Mouse (Mus musculus): ENCODE data around the gene Ncaph.
"Not testable (repeated sequence)": the region's sequence is repeated elsewhere in the genome, so short reads cannot be mapped to it uniquely, and the experiment has no call there.

The Ncaph gene

DNA sequence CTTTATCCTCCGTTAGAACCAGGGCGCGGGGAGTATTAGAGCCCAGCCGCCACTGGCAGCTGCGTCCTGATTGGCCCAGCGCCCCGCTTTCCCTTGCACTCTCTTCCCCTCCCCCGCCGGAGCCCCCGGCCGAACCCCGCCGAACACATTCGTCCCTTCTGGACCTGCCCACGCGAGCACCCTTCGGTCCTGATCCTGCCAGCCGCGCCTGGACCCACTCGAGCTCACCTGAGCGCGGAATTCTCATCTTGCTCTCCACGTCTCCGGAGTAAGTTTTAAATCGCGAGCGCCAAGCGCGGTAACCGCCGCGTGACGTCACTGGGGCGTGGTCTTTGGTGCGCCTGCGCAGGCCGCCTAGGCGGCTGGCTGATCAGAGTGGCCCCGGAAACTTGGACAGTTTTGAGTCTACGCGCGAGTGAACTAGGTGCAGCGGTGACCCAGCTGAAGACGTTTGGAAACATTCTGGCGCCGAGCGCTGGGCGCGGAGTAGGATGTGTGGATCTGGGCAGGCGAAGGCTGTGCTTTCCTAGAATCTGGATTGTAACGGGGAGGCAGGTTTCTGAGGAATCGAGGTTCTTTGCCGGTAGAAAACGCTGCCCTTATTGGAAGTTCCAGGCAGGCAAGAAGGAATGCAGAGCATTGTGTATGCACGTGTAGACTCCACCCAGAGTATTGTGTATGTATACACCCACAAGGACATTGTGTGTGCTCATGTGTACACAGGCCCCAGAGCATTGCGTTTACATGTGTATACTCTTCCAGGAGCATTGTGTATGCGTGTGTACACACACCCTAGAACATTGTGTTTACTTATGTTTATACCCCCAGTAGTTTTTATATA lies at the start of gene Ncaph:
TSS of gene Ncaph (minus strand) at position 334 of the 841 bp plus-strand sequence.
- peak; percentile 87 for DNase-seq (ENCODE audit: low read depth, low spot score)

DNA sequence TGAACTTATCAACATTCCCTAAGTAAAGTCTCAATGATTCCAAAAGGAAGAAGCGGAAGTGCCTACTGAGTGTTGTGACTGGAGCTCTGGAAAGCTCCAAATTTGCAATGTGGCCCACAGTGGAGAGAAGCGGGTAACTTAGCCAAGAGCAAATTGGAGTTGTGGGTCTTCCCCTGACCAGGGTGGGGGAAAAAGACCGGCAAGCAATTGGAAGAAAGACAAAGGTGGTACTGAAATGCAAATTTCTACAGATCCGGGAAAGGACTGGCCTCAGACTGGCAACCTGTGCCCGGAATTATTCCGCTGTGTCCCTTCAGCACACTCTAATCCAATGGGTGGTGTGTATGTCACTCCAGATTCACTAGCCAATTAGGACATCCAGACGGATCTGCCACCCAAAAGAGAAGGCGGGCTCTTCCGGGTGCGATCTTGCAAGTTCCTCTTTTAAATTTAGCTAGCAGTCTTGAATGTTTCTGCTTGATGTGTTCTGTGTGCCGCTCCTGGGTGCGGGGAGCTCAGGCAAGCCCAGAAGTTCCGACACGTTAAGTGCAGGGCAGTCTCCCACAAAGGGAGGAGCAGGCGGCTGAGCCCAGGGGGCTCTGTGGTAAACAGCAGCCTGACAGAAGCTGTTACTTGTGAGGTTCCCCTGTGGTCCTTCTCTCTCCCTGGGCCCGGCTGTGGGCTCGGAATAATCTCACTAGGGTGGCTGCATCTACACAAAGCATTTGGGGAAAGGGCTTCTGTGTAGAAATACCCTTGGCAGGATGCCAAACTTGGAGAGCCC lies 49.0 kb upstream of the Ncaph start:
- peak; percentile 91 for DNase-seq (ENCODE audit: low read depth, low spot score)

DNA sequence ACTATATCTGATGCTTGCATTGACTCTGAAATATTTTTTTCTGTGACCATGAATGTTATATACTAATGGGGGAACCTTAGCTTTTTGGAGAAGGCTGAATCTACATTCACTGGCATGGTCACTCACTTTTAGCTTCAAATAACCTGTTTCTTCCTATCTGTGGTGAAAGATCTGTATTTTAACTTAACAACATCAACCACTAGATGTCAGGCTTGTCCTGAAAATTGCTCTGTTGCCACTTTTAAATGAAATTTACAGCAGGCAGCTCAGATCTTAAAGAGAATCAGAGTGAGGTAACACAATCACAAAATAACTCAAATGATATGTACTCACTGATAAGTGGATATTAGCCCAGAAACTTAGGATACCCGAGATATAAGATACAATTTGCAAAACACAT lies 32.5 kb upstream of the Ncaph start:
- not testable (repeated sequence) for DNase-seq (ENCODE audit: low read depth, low spot score)

DNA sequence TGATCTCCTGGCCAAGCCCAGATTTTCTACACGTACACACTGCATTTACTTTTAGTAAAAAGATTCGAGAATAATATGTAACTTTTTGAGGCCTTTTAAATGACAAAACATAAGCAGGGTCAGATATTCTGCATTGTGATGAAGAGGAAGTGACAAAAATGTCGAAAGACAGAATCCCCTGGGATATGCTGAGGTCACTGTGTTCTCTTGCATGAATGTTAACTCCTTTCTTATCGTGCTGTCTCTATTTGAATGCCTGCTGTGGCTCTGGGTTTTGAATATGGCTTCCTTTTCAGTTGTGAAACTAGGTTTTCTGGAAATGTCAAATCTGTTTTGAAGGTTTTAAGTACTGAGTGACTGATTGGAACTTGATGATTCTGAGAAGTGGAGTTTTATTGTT lies 31.9 kb upstream of the Ncaph start:
- DNase-seq (ENCODE audit: low read depth, low spot score) = no peak

DNA sequence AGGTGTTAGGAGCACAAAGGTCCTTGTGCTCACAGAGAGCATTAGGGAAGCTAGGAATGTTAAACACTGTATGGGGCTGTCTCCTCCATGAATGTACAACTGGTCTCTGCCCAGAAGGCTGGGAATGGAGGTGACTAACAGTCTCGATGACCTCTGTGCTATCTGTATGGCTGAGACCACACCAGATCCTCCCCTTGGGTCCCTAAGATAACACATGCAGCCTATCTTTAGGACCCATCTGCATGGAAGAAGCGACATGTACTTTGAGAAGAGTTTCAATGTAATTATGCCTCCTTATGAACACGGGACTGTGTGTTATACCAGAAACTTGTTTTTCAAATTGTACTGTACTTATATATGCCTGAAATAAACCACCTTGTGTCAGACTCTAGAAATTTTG lies 11.9 kb upstream of the Ncaph start:
- no peak for DNase-seq (ENCODE audit: low read depth, low spot score)

DNA sequence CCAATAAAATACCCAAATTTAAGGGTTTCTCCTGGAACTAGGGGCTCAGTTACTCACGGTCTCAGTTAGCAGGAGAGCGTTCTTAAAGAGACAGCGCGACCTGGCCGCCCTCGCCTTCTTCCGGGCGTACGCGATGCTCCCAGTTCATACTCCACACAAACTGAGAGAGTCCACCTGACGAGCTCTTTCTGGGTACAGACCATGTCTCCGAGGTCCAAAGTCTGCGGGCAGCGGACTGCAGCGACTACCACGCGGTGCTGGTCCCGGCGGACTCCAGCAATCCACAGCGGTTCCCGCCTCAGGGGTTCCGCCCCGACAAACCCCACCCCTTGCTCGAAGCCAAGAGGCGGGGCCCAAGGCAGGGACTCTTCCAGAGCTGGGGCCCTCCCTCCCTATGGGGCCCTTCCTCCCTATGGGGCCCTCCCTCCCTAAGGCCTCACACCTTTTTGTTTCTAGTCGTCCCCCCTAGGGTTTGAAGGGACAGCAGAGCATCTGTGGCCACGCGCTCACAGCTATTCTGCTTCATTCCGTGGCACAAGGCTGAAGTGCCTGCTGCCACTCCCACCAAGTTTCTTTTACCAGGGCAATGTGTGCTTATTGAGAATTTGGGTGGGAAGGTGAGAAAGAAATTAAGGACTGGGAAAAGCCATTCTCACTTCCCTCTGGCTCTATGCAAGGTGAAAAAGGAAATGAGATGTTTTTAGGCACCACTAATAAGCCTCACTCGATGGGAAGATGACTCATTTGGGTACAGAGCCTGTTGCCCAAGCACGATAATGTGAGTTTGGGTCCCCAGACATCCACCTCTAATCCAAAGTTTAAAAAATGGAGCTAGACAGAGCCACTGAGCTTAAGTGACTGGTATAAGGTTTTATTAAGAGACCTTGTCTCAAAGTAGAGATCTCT lies 9.7 kb upstream of the Ncaph start, which contains the start of gene Itpripl1:
TSS of gene Itpripl1 (minus strand) at position 285 of the 906 bp plus-strand sequence.
- peak; percentile 37 for DNase-seq (ENCODE audit: low read depth, low spot score)

DNA sequence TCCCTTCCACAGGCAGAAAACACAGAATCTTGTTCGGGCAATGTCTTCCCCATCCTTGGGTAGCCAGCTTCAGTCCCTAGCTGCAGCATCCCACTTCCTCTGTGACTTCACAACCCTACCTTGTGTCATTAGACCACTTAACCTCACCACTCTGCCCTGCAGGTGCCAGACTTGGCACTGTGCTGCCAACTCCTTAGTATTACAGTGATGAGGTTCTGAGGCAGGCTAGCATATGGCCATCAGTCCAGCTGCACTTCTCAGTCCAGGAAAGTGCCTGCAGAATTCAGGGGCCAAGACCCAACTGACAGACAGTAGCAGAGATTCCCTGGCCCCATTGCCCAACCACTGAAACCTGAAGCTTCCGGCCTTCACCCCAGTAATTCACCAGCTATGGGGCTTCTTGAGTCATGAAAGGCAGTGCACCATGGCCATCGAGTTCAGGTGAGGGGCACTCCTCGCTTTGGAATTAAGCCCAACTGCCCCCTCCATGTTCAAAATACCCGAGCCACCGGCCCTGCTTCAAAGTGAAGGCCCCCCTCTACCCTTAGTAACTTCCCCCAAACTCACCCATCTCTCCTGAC lies 8.9 kb upstream of the Ncaph start:
- no peak for DNase-seq (ENCODE audit: low read depth, low spot score)

DNA sequence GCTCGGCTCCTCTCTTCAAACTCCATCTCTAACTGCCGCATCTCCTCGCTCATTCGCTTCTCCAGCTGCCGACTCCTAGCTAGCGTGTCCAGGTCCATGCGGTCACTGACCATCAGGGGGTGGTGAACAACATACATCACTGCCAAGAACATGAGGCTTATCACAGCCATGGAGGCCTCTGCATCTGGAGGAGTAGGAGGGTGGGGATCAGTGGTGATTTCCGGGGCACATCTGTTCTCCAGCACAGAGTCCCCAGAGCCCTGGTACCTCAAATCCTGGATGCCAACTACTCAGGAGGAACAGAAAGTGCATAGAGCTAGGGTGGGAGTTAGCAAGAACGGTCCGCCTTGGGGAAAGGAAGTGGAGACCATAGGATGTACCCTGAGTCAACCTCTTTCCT lies 8.3 kb upstream of the Ncaph start:
- DNase-seq (ENCODE audit: low read depth, low spot score) = no peak

DNA sequence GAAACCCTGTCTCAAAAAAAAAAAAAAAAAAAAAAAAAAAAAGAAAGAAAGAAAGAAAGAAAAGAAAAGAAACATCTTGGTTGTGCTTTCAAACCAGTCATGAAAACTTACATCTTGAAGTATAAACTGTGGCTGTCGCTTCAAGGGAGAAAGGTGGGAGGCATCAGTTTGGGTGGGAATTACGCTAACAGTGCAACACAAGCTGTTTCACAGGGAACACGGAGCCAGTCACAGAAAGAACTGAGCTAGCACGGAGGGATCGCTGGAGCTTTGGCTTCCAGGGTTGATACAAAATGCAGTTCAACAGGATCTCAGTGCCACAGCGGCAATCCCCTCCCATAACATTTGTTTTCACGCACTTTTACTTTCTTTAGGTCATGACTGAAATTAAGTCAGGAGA lies 6.3 kb upstream of the Ncaph start:
- no peak for DNase-seq (ENCODE audit: low read depth, low spot score)

DNA sequence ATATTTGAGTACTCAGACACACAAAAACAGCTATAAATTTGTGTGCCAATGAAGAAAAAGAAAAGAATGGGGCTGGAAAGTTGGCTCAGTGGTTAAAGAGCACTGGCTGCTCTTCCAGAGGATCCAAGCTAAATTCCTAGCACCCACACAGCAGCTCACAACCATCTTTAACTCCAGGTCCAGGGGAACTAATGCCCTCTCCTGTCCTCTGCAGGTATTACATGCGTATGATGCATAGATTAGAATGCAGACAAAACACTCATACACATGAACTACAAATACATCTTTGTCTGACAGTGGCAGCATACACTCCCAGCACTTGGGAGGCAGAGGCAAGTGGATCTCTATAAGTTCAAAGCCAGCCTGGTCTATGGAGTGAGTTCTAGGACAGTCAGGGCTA lies 5.9 kb upstream of the Ncaph start:
- DNase-seq (ENCODE audit: low read depth, low spot score) = no peak

DNA sequence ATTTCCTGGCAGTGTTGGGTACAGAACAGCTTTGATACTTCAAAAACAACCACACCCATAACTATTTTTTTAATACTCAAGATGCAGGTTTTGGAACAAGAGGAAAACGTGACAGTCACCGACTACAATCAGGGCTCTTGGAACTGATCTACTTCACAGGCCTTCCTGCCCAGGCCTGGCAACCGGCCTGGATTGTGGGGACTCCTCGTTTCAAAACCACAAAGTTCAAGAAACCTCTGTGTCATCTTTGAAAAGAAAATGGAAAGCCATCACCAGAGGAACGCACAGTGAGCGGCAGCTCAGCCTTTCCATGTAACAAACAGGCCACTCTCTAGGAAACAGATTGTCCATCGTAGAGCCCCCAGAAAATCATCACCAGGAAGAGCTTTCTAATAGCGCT lies 5.3 kb upstream of the Ncaph start:
- no peak for DNase-seq (ENCODE audit: low read depth, low spot score)

DNA sequence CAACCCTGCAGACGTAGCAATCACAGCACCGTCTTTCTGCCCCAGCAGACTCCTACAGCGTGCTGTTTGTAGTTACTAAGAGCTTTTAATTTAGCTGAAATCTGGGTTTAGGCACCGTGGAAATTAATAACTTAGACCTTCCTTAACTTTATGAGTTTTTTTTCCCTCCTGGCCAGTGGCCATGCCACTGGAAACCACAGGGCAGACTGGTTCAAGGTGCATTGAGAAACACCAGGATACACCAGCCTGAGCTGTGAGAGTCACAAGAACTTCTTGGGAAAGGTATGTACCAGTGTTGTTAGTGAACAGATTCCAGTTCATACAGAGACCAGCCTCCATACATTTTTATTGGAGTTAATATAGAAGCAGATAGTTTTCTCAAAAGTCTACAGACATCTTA lies 4.7 kb upstream of the Ncaph start:
- DNase-seq (ENCODE audit: low read depth, low spot score) = no peak

DNA sequence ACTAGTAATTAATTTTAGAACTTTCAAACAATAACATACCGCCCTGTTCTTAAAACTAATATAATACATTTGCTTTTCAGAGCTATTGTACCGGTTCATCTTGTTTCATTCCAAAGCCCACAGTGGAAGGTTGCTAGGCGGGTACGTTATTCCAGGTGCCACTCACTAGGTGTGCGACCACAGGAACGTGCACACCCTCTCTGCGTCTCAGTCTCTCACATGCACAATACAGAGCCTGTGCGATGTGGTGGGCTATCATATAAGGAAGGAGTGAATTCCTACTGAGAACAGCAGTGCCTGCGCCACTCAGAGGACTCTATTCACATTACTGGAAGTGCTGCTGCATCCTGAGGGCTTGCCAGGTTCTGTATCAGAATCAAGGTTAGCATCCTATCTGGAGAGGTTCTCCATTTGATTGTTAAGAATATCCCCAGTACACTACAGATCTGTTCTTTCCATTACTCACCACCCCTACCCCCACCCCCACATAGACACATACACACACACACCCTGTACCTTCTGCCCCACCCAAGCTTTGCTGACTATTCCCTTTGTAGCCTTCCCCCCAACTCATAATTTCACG lies 4.2 kb upstream of the Ncaph start:
- DNase-seq (ENCODE audit: low read depth, low spot score) = no peak

DNA sequence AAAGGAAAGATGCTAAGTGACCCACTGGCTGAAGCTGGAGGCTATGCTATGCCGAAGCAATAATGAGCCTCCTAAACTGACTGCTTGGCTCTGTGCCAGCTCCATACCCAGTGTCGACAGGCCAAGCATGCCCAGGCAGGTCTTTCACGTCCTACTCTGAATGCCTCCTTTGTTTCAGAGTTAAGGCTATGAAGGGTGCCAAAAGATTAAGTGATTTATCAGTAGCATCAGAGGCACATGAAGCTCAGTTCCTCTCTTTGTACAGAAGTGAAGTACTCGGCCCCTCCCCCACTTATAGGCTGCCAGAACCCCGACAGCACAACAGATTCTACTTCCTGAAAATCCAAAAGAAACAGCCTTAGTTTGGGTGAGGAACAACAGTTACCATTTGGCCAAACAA lies 3.2 kb upstream of the Ncaph start:
- peak; percentile 35 for DNase-seq (ENCODE audit: low read depth, low spot score)

DNA sequence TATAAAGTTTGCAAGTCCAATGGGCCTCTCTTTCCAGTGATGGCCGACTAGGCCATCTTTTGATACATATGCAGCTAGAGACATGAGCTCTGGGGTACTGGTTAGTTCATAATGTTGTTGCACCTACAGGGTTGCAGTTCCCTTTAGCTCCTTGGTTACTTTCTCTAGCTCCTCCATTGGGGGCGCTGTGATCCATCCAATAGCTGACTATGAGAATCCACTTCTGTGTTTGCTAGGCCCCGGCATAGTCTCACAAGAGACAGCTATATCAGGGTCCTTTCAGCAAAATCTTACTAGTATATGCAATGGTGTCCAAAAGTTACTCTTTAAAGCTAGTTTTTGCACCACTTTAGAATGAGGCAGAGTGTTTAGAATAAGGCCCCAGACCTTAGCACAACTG lies 1.5 kb upstream of the Ncaph start:
- not testable (repeated sequence) for DNase-seq (ENCODE audit: low read depth, low spot score)

DNA sequence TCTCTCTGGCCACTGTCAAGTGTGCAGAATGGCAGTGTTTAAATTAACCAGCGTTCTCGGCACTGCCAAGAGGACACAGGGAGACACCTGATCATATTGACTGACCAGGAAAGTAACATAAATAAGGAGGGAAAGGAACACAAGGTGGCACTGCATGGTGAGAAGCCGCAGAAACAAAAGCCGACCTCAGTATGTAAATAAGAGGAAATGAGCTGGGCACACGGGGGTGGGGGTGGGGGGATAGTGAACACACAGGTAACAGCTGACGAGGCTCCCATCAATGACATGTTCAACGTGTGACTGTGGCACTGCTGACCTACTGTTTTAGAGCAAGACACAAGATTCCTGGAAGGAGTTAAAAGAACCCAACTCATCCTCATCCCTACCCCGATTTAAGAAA lies 2.4 kb downstream of the Ncaph start:
- DNase-seq (ENCODE audit: low read depth, low spot score) = no peak

DNA sequence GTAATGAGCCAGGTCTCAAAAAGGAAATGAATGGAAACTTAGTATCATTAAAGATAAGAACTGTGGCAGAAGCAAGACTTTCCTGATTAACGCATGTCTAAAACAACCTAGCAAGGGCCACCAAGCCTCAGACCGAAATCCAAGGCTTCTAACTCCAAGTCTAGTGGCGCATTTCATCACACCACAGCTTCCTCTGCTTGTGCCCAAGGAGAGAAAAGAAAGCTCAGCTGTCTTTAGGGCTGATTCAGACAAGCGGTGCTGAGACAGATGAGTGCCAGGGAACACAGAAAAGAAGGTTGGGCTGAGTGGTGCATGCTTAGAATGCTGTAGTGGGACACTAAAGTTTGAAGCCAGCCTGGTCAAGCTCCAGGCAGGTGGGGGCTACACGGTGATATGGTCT lies 4.8 kb downstream of the Ncaph start:
- DNase-seq (ENCODE audit: low read depth, low spot score) = no peak

DNA sequence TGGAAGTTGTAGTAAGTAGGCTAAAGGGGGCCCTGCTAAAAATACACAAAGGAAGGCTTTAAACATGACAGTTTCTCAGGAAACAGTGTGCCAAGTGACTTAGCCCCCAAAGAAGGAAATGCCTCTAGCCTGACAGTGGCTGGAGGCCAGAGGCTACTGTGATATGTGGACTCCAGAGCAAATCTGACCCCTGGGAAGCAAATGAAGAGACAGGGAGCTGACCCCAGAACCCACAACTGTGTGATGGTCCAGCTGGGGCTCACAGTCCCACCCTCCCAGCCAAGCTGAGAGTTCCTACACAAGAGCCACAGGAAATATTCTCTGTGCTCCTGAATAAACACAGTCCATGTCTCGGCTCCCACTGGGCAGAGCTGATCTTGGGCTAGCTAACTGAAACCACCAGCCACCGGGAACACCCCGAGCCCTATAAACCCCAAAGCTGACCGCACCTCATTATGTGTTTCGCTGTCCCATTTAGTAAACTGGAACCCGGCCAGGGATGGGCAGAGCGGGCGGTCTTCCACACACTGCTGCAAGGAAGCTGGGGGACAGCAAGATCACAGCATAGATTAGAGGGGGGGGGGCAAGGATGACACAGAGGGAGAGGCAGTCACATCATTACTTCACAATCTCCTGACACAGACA lies 12.0 kb downstream of the Ncaph start:
- DNase-seq (ENCODE audit: low read depth, low spot score) = no peak

DNA sequence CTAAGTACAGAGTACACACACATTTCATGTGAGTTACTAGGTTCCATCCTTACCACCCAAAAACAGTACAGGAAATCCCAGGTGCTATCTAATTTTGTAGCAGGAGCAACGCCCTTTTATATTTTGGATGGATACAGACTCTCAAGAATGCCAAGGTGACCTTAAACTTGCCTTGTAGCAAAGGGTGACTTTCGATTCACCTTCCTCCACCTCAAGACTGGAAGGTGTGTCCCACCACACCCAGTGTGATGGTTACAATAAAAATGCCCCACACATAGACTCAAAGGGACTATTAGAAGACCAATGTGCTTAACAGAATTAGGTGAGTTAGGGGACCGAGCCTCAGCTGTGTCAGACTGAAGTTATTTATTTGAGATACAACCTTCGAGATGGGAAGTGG lies 24.8 kb downstream of the Ncaph start:
- DNase-seq (ENCODE audit: low read depth, low spot score) = no peak

DNA sequence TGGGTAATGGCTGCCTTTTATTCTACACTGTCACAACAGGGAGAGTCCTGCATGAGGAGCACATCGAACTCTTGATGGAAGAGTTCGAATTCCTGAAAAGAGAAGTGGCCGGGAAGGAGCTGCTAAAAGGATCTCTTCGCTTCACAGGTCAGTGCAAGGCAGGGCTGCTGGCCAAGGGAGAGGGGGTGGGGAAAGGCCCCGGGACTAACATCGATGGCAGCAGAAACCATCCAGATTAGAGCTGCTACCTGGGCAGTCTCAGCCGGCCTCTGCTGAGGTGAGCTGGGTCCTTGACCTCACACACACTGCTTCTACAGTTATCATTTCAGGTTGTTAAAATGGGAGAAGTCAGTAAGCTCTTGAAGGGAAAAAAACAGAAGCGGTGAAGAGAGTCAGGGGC lies 41.8 kb downstream of the Ncaph start:
- DNase-seq (ENCODE audit: low read depth, low spot score) = no peak

DNA sequence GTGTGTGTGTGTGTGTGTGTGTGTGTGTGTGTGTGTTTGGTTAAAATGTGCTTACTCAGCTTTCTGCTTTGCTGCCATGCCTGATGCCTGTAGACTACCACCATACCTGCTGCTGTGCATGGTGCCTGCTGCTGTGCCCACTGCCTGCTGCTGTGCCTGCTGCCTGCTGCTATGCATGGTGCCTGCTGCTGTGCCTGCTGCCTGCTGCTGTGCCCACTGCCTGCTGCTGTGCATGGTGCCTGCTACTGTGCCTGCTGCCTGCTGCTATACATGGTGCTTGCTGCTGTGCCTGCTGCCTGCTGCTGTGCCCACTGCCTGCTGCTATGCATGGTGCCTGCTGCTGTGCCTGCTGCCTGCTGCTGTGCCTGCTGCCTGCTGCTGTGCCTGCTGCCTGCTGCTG lies 43.6 kb downstream of the Ncaph start:
- DNase-seq (ENCODE audit: low read depth, low spot score) = not testable (repeated sequence)

Measured in skeletal muscle tissue, adult 2 months (tissue).